Mouse (Mus musculus) neural tube, embryonic 15.5 days (tissue): ENCODE data around the gene H2al2b. TPM values are rescaled to one million over a fixed set of nuclear protein-coding genes. Genes with fewer than 3 reads are reported as not detected.
"Not testable (repeated sequence)": the region's sequence is repeated elsewhere in the genome, so short reads cannot be mapped to it uniquely, and the experiment has no call there.

ENCODE experiments used
- ATAC-seq: fragments of 200-750 bp; cut with Nextera tagmentation; 2 replicates; pipeline ENCODE4 v1.8.0; 2017; ENCODE audit warnings: mild to moderate bottlenecking, moderate TSS enrichment, moderate library complexity; ENCODE audit not compliant: low FRiP score
- H3K27ac ChIP-seq: fragments of 300-500 bp; sonication (generic); replicated peaks from 2 replicates; pipeline ENCODE4 v1.5.1; 2015; ENCODE audit warnings: mild to moderate bottlenecking, inconsistent platforms
- H3K27me3 ChIP-seq: fragments of 300-500 bp; sonication (generic); replicated peaks from 2 replicates; pipeline ENCODE4 v1.6.1; 2015; ENCODE audit warnings: inconsistent platforms
- H3K36me3 ChIP-seq: fragments of 300-500 bp; sonication (generic); 2 replicates; pipeline ENCODE4 v1.6.1; 2015; ENCODE audit warnings: inconsistent platforms
- H3K4me1 ChIP-seq: fragments of 300-500 bp; sonication (generic); 2 replicates; pipeline ENCODE4 v1.6.1; 2015; ENCODE audit warnings: inconsistent platforms
- H3K4me2 ChIP-seq: fragments of 300-500 bp; sonication (generic); 2 replicates; pipeline ENCODE4 v1.6.1; 2015; ENCODE audit warnings: inconsistent platforms, mild to moderate bottlenecking, moderate library complexity
- H3K4me3 ChIP-seq: fragments of 300-500 bp; sonication (generic); replicated peaks from 2 replicates; pipeline ENCODE4 v1.5.1; 2015; ENCODE audit warnings: mild to moderate bottlenecking, inconsistent platforms
- H3K9ac ChIP-seq: fragments of 300-500 bp; sonication (generic); replicated peaks from 2 replicates; pipeline ENCODE4 v1.6.1; 2015; ENCODE audit warnings: mild to moderate bottlenecking, inconsistent platforms
- H3K9me3 ChIP-seq: fragments of 300-500 bp; sonication (generic); replicated peaks from 2 replicates; pipeline ENCODE4 v1.6.1; 2016; ENCODE audit warnings: inconsistent platforms
- WGBS: fragments of 180-500 bp; shearing (Covaris S2); methylation state at CpG from one replicate; pipeline ENCODE4 v1.1.7; 2015; ENCODE audit warnings: mixed read lengths; 5-methylcytosine and 5-hydroxymethylcytosine counted together
- polyA plus RNA-seq: library from polyadenylated mRNA; unstranded; fragments of >200 nt; fragmentation: Nextera tagmentation; extraction: Ambion mirVana; gene quantifications from 2 replicates; pipeline ENCODE4 v1.2.1, GENCODE M21; 2015

The H2al2b gene
- not detected in 2 replicates for polyA plus RNA-seq

DNA sequence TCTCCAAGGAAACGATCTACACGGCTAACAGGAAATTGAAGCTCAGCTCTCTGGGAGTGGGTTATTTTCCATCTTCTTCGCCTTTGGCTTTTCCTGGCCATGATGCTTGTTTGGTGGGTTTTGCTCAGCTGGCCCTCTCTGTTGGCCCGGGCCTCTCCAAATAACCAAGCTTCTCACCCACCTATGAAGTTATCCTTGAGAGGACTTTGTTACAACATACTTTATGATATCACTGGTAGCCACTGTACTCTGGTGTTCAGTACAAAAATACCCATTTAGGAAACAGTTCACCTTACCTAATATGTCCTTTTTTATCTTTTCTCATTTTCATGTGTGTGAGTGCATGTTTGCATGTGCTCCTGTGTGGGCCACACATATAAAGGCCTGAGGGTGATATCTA is at the start of gene H2al2b:
TSS of gene H2al2b (minus strand) at position 101 of the 400 bp plus-strand sequence.
- not testable (repeated sequence) for H3K9ac ChIP-seq, H3K36me3 ChIP-seq, H3K27ac ChIP-seq, H3K27me3 ChIP-seq, H3K4me1 ChIP-seq, H3K4me2 ChIP-seq, H3K4me3 ChIP-seq, ATAC-seq, H3K9me3 ChIP-seq
- WGBS, result no CpG with 5 or more reads among the region's 4 CpGs

Other genes starting within 250 kb of the H2al2b start
- gene H2al2c, start 121.6 kb downstream of the H2al2b start, polyA plus RNA-seq, result not detected in 2 replicates
- not detected in 2 replicates for gene Sry, start 57.0 kb downstream of the H2al2b start, polyA plus RNA-seq
- not detected in 2 replicates for gene Gm4064, start 75.5 kb upstream of the H2al2b start, polyA plus RNA-seq
- gene Rbmy, start 110.0 kb upstream of the H2al2b start, polyA plus RNA-seq, result not detected in 2 replicates
- gene Gm10256, start 110.0 kb upstream of the H2al2b start, polyA plus RNA-seq, result not detected in 2 replicates
- gene Gm10352, start 180.3 kb upstream of the H2al2b start, polyA plus RNA-seq, result 0.15 and 0.28 TPM in 2 replicates
- gene Gm29289, start 211.9 kb upstream of the H2al2b start, polyA plus RNA-seq, result not detected in 2 replicates